Mouse (Mus musculus): Measurements from ENCODE around the gene Plpp2. TPM values are rescaled to one million over a fixed set of nuclear protein-coding genes. Genes with fewer than 3 reads are reported as not detected.

Gene Plpp2
- polyA plus RNA-seq, 1 experiment from 2014 or later, result 61.4 TPM

DNA sequence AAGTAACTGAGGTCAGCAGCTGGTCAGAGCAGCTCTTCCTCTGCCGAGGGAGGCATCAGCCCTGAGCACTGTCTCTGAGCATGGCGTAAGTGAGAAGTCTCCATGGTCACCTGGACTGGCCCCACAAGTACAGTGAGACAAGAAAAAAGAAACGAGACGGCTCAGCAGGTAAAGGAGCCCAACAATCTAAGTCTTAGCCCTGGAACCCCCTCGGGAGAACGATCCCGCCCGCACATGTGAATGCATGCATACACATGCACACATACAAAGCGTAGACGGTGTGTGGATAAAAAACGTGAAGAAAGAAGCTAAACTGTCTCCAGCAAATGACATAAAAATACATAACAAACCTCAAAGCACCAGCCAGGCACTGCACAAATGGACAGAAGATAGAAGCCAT is 12.9 kb upstream of the Plpp2 start:
- Histone ChIP-seq H3K27me3 (ENCODE audit: control insufficient read depth, insufficient read depth, low read length) (no peaks in the 10 kb centered on the region), H3K4me2 (replicated peaks; ENCODE audit: low read depth, low read length) (no peak overlapping the region), H3K36me3 (ENCODE audit: control insufficient read depth, insufficient read depth, low read length) (peaks cover 77% of the 10 kb centered on the region), H3K27ac (ENCODE audit: low read length) (no peak overlapping the region), H3K4me1 (ENCODE audit: control insufficient read depth, insufficient read depth, low read length) (no peaks in the 10 kb centered on the region; the same call in 1 of the 2 replicates), H3K4me3 (ENCODE audit: low read depth, low read length) (no peak overlapping the region), H3K9ac (replicated peaks; ENCODE audit: low read depth, low read length) (no peak overlapping the region), H3K9me3 (ENCODE audit: control insufficient read depth, low read depth, low read length) (no peaks in the 10 kb centered on the region)
- 91% methylated on average over 11 of the region's 11 CpGs for WGBS
- no peak for ATAC-seq (ENCODE audit: insufficient number of reproducible peaks, insufficient read depth, low FRiP score, low read depth)

DNA sequence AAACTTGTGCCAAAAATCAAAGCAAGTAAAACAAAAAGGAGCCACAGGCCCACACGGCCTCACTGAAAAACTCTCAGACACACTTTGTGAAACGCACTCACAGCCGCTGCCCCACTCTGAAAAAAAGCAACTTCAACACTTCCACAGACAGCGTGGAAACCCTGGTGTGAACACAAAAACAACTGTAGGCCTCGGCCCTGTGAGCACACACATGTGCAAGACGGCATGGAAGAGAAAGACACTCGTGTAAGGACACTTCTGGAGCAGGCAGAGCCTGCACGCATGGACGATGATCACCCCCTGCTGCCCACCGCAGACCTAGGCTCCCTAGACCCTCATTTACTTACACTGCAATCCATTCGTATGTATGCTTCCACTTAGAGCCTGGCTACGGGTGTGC is 12.3 kb upstream of the Plpp2 start:
- H3K9ac ChIP-seq (replicated peaks; ENCODE audit: low read depth, low read length), result no peak overlapping the region
- WGBS, result 93% methylated on average over 12 of the region's 12 CpGs
- H3K4me1 ChIP-seq (ENCODE audit: control insufficient read depth, insufficient read depth, low read length), result no peaks in the 10 kb centered on the region
- no peak overlapping the region for H3K4me3 ChIP-seq (ENCODE audit: low read depth, low read length)
- H3K27me3 ChIP-seq (ENCODE audit: control insufficient read depth, insufficient read depth, low read length), result no peaks in the 10 kb centered on the region
- H3K9me3 ChIP-seq (ENCODE audit: control insufficient read depth, low read depth, low read length), result no peaks in the 10 kb centered on the region
- no peak for ATAC-seq (ENCODE audit: insufficient number of reproducible peaks, insufficient read depth, low FRiP score, low read depth)
- H3K27ac ChIP-seq (ENCODE audit: low read length), result no peak overlapping the region
- H3K36me3 ChIP-seq (ENCODE audit: control insufficient read depth, insufficient read depth, low read length), result peaks cover 83% of the 10 kb centered on the region
- no peak overlapping the region for H3K4me2 ChIP-seq (replicated peaks; ENCODE audit: low read depth, low read length)

DNA sequence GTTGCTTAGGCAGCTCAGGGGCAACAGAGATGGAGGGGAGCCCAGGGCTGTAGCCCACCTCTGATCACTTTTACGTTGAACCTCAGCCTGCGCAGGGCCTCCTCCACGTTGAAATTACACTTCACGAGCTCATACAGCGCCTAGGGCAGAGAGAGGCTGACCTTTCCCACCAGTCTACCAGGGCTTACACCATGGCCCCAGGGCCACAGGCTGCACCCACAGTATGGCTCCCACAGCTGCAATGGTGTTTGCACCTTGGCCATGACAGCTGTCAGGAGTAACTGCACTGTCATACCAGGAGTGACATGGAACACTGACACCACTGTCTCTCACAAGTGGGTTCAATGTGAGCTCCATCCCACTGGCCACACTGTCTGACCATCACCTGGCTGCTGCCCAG is 11.0 kb upstream of the Plpp2 start:
- no peaks in the 10 kb centered on the region for H3K4me1 ChIP-seq (ENCODE audit: control insufficient read depth, insufficient read depth, low read length)
- no peak overlapping the region for H3K27ac ChIP-seq (ENCODE audit: low read length)
- no peak overlapping the region for H3K9ac ChIP-seq (replicated peaks; ENCODE audit: low read depth, low read length)
- H3K4me2 ChIP-seq (replicated peaks; ENCODE audit: low read depth, low read length), result no peak overlapping the region
- no peaks in the 10 kb centered on the region for H3K27me3 ChIP-seq (ENCODE audit: control insufficient read depth, insufficient read depth, low read length)
- no peak for ATAC-seq (ENCODE audit: insufficient number of reproducible peaks, insufficient read depth, low FRiP score, low read depth)
- H3K9me3 ChIP-seq (ENCODE audit: control insufficient read depth, low read depth, low read length), result no peaks in the 10 kb centered on the region
- 92% methylated on average over 5 of the region's 5 CpGs for WGBS
- H3K4me3 ChIP-seq (ENCODE audit: low read depth, low read length), result no peak overlapping the region
- H3K36me3 ChIP-seq (ENCODE audit: control insufficient read depth, insufficient read depth, low read length), result peaks cover 85% of the 10 kb centered on the region

DNA sequence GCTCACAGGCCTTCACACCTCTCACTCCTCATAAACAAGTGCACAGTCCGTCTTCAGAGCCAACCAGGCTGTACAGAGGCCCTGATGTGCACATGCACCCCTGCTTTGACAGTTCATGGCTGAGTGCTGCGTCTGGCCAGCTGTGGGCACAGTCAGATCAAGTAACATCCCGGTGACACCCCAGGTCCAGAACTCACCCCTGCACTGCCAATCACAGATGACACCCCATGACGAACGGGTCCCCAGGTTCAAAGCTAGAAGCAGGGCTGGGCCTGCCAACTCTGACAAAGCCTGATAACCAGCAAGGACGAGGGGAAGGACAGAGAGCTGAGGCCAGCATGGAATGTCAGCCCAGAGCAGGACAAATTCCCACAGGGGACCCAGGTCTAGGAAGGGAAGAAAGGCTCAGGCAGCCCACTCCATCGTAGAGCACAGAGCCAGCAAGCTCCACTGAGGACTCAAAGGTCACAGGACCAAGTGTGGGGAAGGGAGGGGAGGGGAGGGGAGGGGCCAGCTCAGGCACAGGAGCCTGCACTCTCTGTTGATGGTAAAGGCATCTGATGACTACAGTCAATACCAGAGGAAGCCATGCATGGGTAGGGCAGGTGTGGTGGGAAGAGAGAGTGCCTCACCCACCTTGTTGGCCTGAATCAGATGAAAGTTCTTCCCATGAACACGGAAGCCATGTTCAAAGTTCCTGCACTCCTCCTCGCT is 10.4 kb upstream of the Plpp2 start:
- Histone ChIP-seq H3K9ac (replicated peaks; ENCODE audit: low read depth, low read length) (no peak overlapping the region), H3K4me3 (ENCODE audit: low read depth, low read length) (no peak overlapping the region), H3K27me3 (ENCODE audit: control insufficient read depth, insufficient read depth, low read length) (no peaks in the 10 kb centered on the region), H3K4me1 (ENCODE audit: control insufficient read depth, insufficient read depth, low read length) (no peaks in the 10 kb centered on the region), H3K4me2 (replicated peaks; ENCODE audit: low read depth, low read length) (no peak overlapping the region), H3K36me3 (ENCODE audit: control insufficient read depth, insufficient read depth, low read length) (peaks cover 79% of the 10 kb centered on the region), H3K9me3 (ENCODE audit: control insufficient read depth, low read depth, low read length) (no peaks in the 10 kb centered on the region), H3K27ac (ENCODE audit: low read length) (no peak overlapping the region)
- 75% methylated on average over 9 of the region's 9 CpGs for WGBS
- ATAC-seq (ENCODE audit: insufficient number of reproducible peaks, insufficient read depth, low FRiP score, low read depth), result no peak

DNA sequence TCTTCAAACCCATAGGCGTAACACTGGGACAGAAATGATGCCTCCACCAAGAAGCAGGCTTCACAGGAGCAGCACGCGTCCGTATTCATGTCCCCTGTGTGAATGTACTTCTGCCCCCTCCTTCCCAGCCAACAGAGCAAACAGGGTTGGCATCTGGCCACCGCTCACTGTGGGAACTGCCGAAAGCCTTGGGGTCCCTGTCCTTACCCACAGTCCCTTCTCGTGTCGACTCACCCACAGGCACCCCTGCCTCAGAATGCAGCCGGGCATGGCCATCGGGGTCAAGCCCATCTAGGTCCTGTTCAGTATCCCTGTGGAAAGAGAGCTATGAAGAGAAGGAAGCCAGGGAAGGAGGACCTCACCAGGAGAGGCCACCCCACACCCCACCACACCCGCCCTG is 8.6 kb upstream of the Plpp2 start:
- H3K9me3 ChIP-seq (ENCODE audit: control insufficient read depth, low read depth, low read length), result no peaks in the 10 kb centered on the region
- H3K27ac ChIP-seq (ENCODE audit: low read length), result no peak overlapping the region
- no peak overlapping the region for H3K4me3 ChIP-seq (ENCODE audit: low read depth, low read length)
- no peak overlapping the region for H3K9ac ChIP-seq (replicated peaks; ENCODE audit: low read depth, low read length)
- H3K36me3 ChIP-seq (ENCODE audit: control insufficient read depth, insufficient read depth, low read length), result peaks cover 64% of the 10 kb centered on the region
- no peaks in the 10 kb centered on the region for H3K4me1 ChIP-seq (ENCODE audit: control insufficient read depth, insufficient read depth, low read length)
- WGBS, result 91% methylated on average over 11 of the region's 11 CpGs
- H3K27me3 ChIP-seq (ENCODE audit: control insufficient read depth, insufficient read depth, low read length), result no peaks in the 10 kb centered on the region
- no peak overlapping the region for H3K4me2 ChIP-seq (replicated peaks; ENCODE audit: low read depth, low read length)
- no peak for ATAC-seq (ENCODE audit: insufficient number of reproducible peaks, insufficient read depth, low FRiP score, low read depth)

DNA sequence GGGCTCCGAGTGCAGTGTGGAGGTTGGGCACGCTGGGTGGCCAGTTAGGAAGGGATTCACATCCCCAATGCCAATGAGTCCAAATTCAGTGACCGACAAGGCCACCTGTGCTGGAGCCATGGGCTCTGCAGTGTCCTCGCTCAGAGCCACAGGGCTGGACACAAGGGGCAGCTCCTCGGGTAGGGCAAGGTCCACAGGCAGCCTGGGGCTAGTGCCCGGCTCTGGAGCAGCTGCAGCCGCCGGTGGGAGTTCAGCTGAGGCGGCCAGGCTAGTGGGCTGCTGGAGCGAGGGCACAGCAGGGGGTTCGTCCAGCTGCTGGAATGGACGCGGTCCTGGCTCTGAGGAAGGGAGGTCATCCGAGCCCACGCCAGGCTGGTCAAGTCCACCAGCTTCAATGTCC is 7.9 kb upstream of the Plpp2 start:
- Histone ChIP-seq H3K4me3 (ENCODE audit: low read depth, low read length) (no peak overlapping the region), H3K9me3 (ENCODE audit: control insufficient read depth, low read depth, low read length) (no peaks in the 10 kb centered on the region), H3K27ac (ENCODE audit: low read length) (no peak overlapping the region), H3K27me3 (ENCODE audit: control insufficient read depth, insufficient read depth, low read length) (no peaks in the 10 kb centered on the region), H3K36me3 (ENCODE audit: control insufficient read depth, insufficient read depth, low read length) (peaks cover 57% of the 10 kb centered on the region), H3K4me1 (ENCODE audit: control insufficient read depth, insufficient read depth, low read length) (no peaks in the 10 kb centered on the region), H3K9ac (replicated peaks; ENCODE audit: low read depth, low read length) (no peak overlapping the region), H3K4me2 (replicated peaks; ENCODE audit: low read depth, low read length) (no peak overlapping the region)
- WGBS, result 88% methylated on average over 15 of the region's 15 CpGs
- no peak for ATAC-seq (ENCODE audit: insufficient number of reproducible peaks, insufficient read depth, low FRiP score, low read depth)

DNA sequence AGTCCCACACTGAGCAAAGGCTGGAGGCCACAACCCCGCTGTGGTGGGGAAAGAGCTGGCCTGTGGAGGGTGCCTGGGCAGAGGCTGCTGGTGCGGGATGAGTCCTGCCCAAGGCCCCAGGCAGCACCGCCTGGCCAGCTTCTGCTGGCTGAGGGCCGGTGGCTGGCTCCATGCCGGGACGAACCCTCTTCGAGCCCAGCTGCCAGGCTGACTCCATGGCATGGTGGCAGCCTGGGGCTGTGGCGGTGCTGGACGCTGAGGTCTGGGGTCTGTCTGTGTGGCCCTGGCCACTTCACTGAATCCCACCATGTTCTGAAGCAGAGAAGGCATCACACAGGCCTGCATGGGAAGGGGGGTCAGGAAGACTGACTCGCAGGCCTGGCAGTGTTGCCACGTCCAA is 7.2 kb upstream of the Plpp2 start:
- Histone ChIP-seq H3K27me3 (ENCODE audit: control insufficient read depth, insufficient read depth, low read length) (no peaks in the 10 kb centered on the region), H3K9me3 (ENCODE audit: control insufficient read depth, low read depth, low read length) (no peaks in the 10 kb centered on the region), H3K4me1 (ENCODE audit: control insufficient read depth, insufficient read depth, low read length) (no peaks in the 10 kb centered on the region), H3K27ac (ENCODE audit: low read length) (no peak overlapping the region), H3K36me3 (ENCODE audit: control insufficient read depth, insufficient read depth, low read length) (peaks cover 52% of the 10 kb centered on the region), H3K4me3 (ENCODE audit: low read depth, low read length) (no peak overlapping the region), H3K9ac (replicated peaks; ENCODE audit: low read depth, low read length) (no peak overlapping the region), H3K4me2 (replicated peaks; ENCODE audit: low read depth, low read length) (no peak overlapping the region)
- WGBS, result 93% methylated on average over 11 of the region's 11 CpGs
- no peak for ATAC-seq (ENCODE audit: insufficient number of reproducible peaks, insufficient read depth, low FRiP score, low read depth)

DNA sequence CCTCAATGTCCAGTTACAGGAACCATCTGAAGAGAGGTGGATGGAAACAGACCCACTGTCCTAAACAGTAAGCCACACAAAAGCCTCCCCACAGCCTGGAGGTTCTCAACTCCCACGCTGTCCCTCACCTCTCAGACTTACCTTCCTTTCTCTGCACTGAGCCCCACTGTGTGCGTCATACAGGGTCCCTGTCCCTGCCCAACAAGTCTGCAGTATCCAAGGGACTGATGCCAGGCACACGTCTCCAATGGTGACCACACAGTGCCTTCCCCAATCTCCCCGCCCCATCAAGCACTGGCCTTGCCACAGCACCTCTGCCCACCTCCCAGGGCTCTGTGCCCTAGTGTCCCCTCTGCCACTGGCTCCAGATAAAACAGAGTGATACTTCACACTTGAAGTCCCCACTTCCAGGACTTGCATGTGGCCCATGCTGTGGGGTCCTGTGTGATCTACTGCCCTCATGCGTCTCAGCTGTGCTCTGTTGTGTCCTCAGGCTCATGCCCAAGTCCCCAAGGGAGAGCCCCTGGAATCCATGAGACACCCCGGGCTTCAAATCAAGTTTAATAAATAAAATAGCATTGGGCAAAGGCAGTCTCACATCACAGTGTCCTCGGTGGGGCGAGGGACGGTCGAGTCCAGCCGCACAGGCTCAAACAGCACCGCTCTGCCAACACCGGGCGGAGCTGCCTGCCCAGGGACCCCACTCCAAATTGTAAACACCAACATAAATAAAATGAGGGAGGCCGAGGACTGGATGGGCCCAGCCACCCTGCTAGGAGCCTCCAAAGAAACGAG is 6.3 kb upstream of the Plpp2 start:
- Histone ChIP-seq H3K36me3 (ENCODE audit: control insufficient read depth, insufficient read depth, low read length) (peaks cover 46% of the 10 kb centered on the region), H3K9ac (replicated peaks; ENCODE audit: low read depth, low read length) (no peak overlapping the region), H3K9me3 (ENCODE audit: control insufficient read depth, low read depth, low read length) (no peaks in the 10 kb centered on the region), H3K27me3 (ENCODE audit: control insufficient read depth, insufficient read depth, low read length) (no peaks in the 10 kb centered on the region), H3K27ac (ENCODE audit: low read length) (no peak overlapping the region), H3K4me2 (replicated peaks; ENCODE audit: low read depth, low read length) (no peak overlapping the region), H3K4me1 (ENCODE audit: control insufficient read depth, insufficient read depth, low read length) (no peaks in the 10 kb centered on the region), H3K4me3 (ENCODE audit: low read depth, low read length) (no peak overlapping the region)
- WGBS, result 87% methylated on average over 16 of the region's 16 CpGs
- ATAC-seq (ENCODE audit: insufficient number of reproducible peaks, insufficient read depth, low FRiP score, low read depth), result no peak

Data from stomach, embryonic 14.5 days (tissue).